In the genomic region with DNA sequence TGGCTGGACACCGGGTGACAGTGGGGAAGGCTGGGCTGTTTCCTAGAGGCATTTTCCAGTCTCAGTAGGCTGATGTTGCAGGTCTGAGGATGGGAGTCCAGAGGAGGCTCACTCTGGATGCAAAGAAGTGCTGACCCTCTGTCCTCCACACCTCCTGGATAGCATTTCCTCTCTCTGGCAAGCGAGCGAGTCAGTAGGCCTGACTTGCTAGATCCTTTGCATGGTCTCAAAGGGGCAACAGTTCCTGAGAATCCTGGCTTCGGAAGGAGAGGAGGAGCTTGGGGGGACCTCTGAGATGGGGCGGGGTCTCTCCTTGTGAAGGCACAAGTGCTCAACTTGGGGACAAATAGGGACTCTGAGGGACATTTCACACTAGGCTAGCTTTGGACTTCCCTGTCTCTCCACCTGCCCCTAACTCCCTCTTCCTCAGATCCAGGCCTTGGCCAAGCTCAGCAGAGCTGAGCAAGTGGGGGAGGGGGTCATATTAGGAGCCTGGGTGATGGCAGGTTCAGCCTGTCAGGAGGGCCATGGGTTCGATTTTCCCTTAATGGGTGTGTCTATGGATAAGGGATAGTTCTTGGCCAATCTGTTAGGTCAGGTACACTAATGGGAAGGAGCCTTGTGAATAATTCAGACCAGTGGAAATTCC, we compare ENCODE assay signal across 11 mouse cellular contexts. TPM values are rescaled to one million over a fixed set of nuclear protein-coding genes. Genes with fewer than 3 reads are reported as not detected.
DNase-seq lines count a peak whose midpoint lies in the region; ATAC-seq and TF ChIP-seq lines count a peak whose summit lies in the region.
"Had no signal": no experiment of that assay in that cellular context is flagged by ENCODE, and none has a peak within 500 bp of the region (broad histone marks: within the 10 kb centered on the region; RNA-seq: fewer than 3 reads in every experiment).

No protein-coding gene starts in this region.

- H3K4me3 ChIP-seq in intestine, embryonic 15.5 days (replicated peaks) = no peak overlapping the region
- H3K4me3 ChIP-seq in intestine, postnatal 0 days (ENCODE audit: low read depth, low read length) = no peak overlapping the region

- peak; percentile 44 for DNase-seq in cerebellum, adult 9-11 months
- DNase-seq in cerebellum, postnatal 36 days = no peak
- DNase-seq in thymus, postnatal 14 days = peak; percentile 50
- no peak for DNase-seq in thymus, postnatal 0 days (ENCODE audit: low spot score)
- DNase-seq in embryo, embryonic 10.5 days (ENCODE audit: low spot score) = no peak
- no peak for DNase-seq in left cerebral cortex, adult 9 months (ENCODE audit: low spot score in 2 of 2)

- no peak overlapping the region for H3K27ac ChIP-seq in intestine, embryonic 15.5 days
- H3K27ac ChIP-seq in intestine, postnatal 0 days (ENCODE audit: low read depth, low read length) = no peak overlapping the region

- no peak for TF ChIP-seq CTCF in intestine, postnatal 0 days (IDR thresholded peaks at IDR 0.05; ENCODE audit: low read depth)

- no peak overlapping the region for H3K9ac ChIP-seq in intestine, embryonic 15.5 days
- no peak overlapping the region for H3K9ac ChIP-seq in intestine, postnatal 0 days (ENCODE audit: low read depth, low read length)

- 81% methylated on average over 6 of the region's 6 CpGs for WGBS in intestine, embryonic 15.5 days
- WGBS in intestine, postnatal 0 days = 71% methylated on average over 6 of the region's 6 CpGs

- H3K9me3 ChIP-seq in intestine, embryonic 15.5 days = no peaks in the 10 kb centered on the region
- H3K9me3 ChIP-seq in intestine, postnatal 0 days (ENCODE audit: control insufficient read depth) = no peaks in the 10 kb centered on the region

- no peaks in the 10 kb centered on the region for H3K36me3 ChIP-seq in intestine, embryonic 15.5 days
- H3K36me3 ChIP-seq in intestine, postnatal 0 days (ENCODE audit: control insufficient read depth, insufficient read depth) = no peaks in the 10 kb centered on the region

- H3K4me2 ChIP-seq in intestine, embryonic 15.5 days (replicated peaks) = 0 out of 2 replicates have a peak overlapping the region, but pooled peaks have one; percentile 97
- no peak overlapping the region for H3K4me2 ChIP-seq in intestine, postnatal 0 days (replicated peaks; ENCODE audit: low read depth)

- ATAC-seq in intestine, embryonic 15.5 days = no peak
- ATAC-seq in intestine, postnatal 0 days = no peak

- peaks cover 9% of the 10 kb centered on the region for H3K4me1 ChIP-seq in intestine, embryonic 15.5 days (replicated peaks)
- H3K4me1 ChIP-seq in intestine, postnatal 0 days (replicated peaks; ENCODE audit: control insufficient read depth, insufficient read depth, low read length) = peaks cover 5% of the 10 kb centered on the region; the same call in 1 of the 2 replicates

- H3K27me3 ChIP-seq in intestine, embryonic 15.5 days (replicated peaks) = peaks cover 34% of the 10 kb centered on the region
- H3K27me3 ChIP-seq in intestine, postnatal 0 days (replicated peaks; ENCODE audit: control insufficient read depth, insufficient read depth, low read length) = peaks cover 27% of the 10 kb centered on the region

RNA-seq across cellular contexts. Expression of a gene that starts 1.6 kb away (rescaled TPM):
- polyA plus RNA-seq in intestine, embryonic 15.5 days (2015; fragmentation: Nextera tagmentation; extraction: Ambion mirVana) = 2.0 and 2.2 TPM in 2 replicates
- polyA plus RNA-seq in intestine, postnatal 0 days (2015; fragmentation: Nextera tagmentation; extraction: Ambion mirVana) = 0.80 and 1.0 TPM in 2 replicates
- 56.9 and 59.8 TPM in 2 replicates for polyA plus RNA-seq in thymus, postnatal 0 days (2015; fragmentation: Nextera tagmentation; extraction: Ambion mirVana)

RNA-seq across cellular contexts. Expression of a gene that starts 35.8 kb away (rescaled TPM):
- 0.73 and 1.0 TPM in 2 replicates for polyA plus RNA-seq in intestine, embryonic 15.5 days (2015; fragmentation: Nextera tagmentation; extraction: Ambion mirVana)
- 0.35 and 0.77 TPM in 2 replicates for polyA plus RNA-seq in intestine, postnatal 0 days (2015; fragmentation: Nextera tagmentation; extraction: Ambion mirVana)
- 0.56 and 0.93 TPM in 2 replicates for polyA plus RNA-seq in thymus, postnatal 0 days (2015; fragmentation: Nextera tagmentation; extraction: Ambion mirVana)
- polyA plus RNA-seq: liver, adult 2 months had no signal

RNA-seq across cellular contexts. Expression of a gene that starts 40.3 kb away (rescaled TPM):
- polyA plus RNA-seq in intestine, embryonic 15.5 days (2015; fragmentation: Nextera tagmentation; extraction: Ambion mirVana) = 7.9 and 8.8 TPM in 2 replicates
- 3.5 and 5.3 TPM in 2 replicates for polyA plus RNA-seq in intestine, postnatal 0 days (2015; fragmentation: Nextera tagmentation; extraction: Ambion mirVana)
- 6.9 and 8.9 TPM in 2 replicates for polyA plus RNA-seq in thymus, postnatal 0 days (2015; fragmentation: Nextera tagmentation; extraction: Ambion mirVana)

RNA-seq across cellular contexts. Expression of a gene that starts 45.7 kb away (rescaled TPM):
- polyA plus RNA-seq in intestine, embryonic 15.5 days (2015; fragmentation: Nextera tagmentation; extraction: Ambion mirVana) = not detected in 2 replicates
- not detected in 2 replicates for polyA plus RNA-seq in intestine, postnatal 0 days (2015; fragmentation: Nextera tagmentation; extraction: Ambion mirVana)
- not detected in 2 replicates for polyA plus RNA-seq in thymus, postnatal 0 days (2015; fragmentation: Nextera tagmentation; extraction: Ambion mirVana)
- polyA plus RNA-seq: C2C12; embryonic facial prominence, embryonic 14.5 days; liver, adult 2 months had no signal

RNA-seq across cellular contexts. Expression of a gene that starts 56.5 kb away (rescaled TPM):
- 4.1 and 4.7 TPM in 2 replicates for polyA plus RNA-seq in intestine, embryonic 15.5 days (2015; fragmentation: Nextera tagmentation; extraction: Ambion mirVana)
- polyA plus RNA-seq in intestine, postnatal 0 days (2015; fragmentation: Nextera tagmentation; extraction: Ambion mirVana) = 4.6 and 6.0 TPM in 2 replicates
- polyA plus RNA-seq in thymus, postnatal 0 days (2015; fragmentation: Nextera tagmentation; extraction: Ambion mirVana) = 4.9 and 5.9 TPM in 2 replicates

Comparison
In these comparisons a context has a peak if more than half of its experiments do, and no peak if none do; other contexts are left out.
1. DNase-seq: peak in cerebellum, adult 9-11 months (single experiment) and thymus, postnatal 14 days (single experiment); none in cerebellum, postnatal 36 days (0 of 2), thymus, postnatal 0 days (single experiment), embryo, embryonic 10.5 days (single experiment) and left cerebral cortex, adult 9 months (0 of 2).
2. RNA of a gene that starts 1.6 kb away (polyA plus RNA-seq): 56.9 to 59.8 TPM in thymus, postnatal 0 days; 2.0 to 2.2 TPM in intestine, embryonic 15.5 days and 0.80 to 1.0 TPM in intestine, postnatal 0 days; every median in the first group is over 10 times any median in the second.